11 mouse cellular contexts compared by ENCODE assay signal in genomic region chr3:55644035-55644618, GRCm38 (mm10).
DNase-seq lines count a peak whose midpoint lies in the region; ATAC-seq and TF ChIP-seq lines count a peak whose summit lies in the region.
"Had no signal": no experiment of that assay in that cellular context is flagged by ENCODE, and none has a peak within 500 bp of the region (broad histone marks: within the 10 kb centered on the region; RNA-seq: fewer than 3 reads in every experiment).

No protein-coding gene starts in this region.

- peak; percentile 75 for DNase-seq in heart, adult 11 months
- DNase-seq in heart, adult 9 months (ENCODE audit: low spot score in 2 of 2) = no peak
- DNase-seq in cerebellum, adult 9-11 months = peak; percentile 70
- DNase-seq in hindbrain, embryonic 14.5 days (ENCODE audit: low spot score) = no peak
- DNase-seq in adrenal gland, adult 8-10 months = no peak
- DNase-seq in T-cell, adult 2 months (ENCODE audit: low spot score) = no peak
- no peak for DNase-seq in liver, postnatal 0 days
- DNase-seq: kidney, adult 11 months; thymus, adult 2 months had no signal

- H3K27ac ChIP-seq in hindbrain, embryonic 14.5 days = peak overlapping the region; percentile 60
- peak overlapping the region; percentile 49 for H3K27ac ChIP-seq in neural tube, embryonic 13.5 days (replicated peaks)
- no peak overlapping the region for H3K27ac ChIP-seq in liver, postnatal 0 days (ENCODE audit: low read depth)

- no peak overlapping the region for H3K4me3 ChIP-seq in hindbrain, embryonic 14.5 days (replicated peaks; ENCODE audit: low read length)
- no peak overlapping the region for H3K4me3 ChIP-seq in neural tube, embryonic 13.5 days
- H3K4me3 ChIP-seq in liver, postnatal 0 days (ENCODE audit: low read depth, low read length) = no peak overlapping the region

- 29% methylated on average over 11 of the region's 11 CpGs for WGBS in hindbrain, embryonic 14.5 days
- WGBS in neural tube, embryonic 13.5 days = 33% methylated on average over 11 of the region's 11 CpGs
- 69% methylated on average over 11 of the region's 11 CpGs for WGBS in liver, postnatal 0 days (ENCODE audit: insufficient replicate concordance)

- no peak overlapping the region for H3K4me2 ChIP-seq in hindbrain, embryonic 14.5 days (replicated peaks)
- H3K4me2 ChIP-seq in neural tube, embryonic 13.5 days = no peak overlapping the region
- H3K4me2 ChIP-seq in liver, postnatal 0 days (ENCODE audit: low read depth, low read length) = no peak overlapping the region

- H3K9me3 ChIP-seq in hindbrain, embryonic 14.5 days (ENCODE audit: control insufficient read depth, low read length) = no peaks in the 10 kb centered on the region
- no peaks in the 10 kb centered on the region for H3K9me3 ChIP-seq in neural tube, embryonic 13.5 days
- H3K9me3 ChIP-seq in liver, postnatal 0 days (ENCODE audit: low read length) = no peaks in the 10 kb centered on the region

- no peaks in the 10 kb centered on the region for H3K27me3 ChIP-seq in hindbrain, embryonic 14.5 days (ENCODE audit: control insufficient read depth, insufficient read depth, low read length)
- no peaks in the 10 kb centered on the region for H3K27me3 ChIP-seq in neural tube, embryonic 13.5 days
- no peaks in the 10 kb centered on the region for H3K27me3 ChIP-seq in liver, postnatal 0 days (ENCODE audit: insufficient read depth, low read length)

- H3K4me1 ChIP-seq in hindbrain, embryonic 14.5 days (replicated peaks; ENCODE audit: control insufficient read depth, insufficient read depth, low read length) = peaks cover 6% of the 10 kb centered on the region; the same call in 1 of the 2 replicates
- H3K4me1 ChIP-seq in neural tube, embryonic 13.5 days (replicated peaks) = peaks cover 32% of the 10 kb centered on the region
- no peaks in the 10 kb centered on the region for H3K4me1 ChIP-seq in liver, postnatal 0 days (ENCODE audit: insufficient read depth)

- ATAC-seq in hindbrain, embryonic 14.5 days (ENCODE audit: low FRiP score) = peak; percentile 35; the same call in 1 of the 2 replicates
- ATAC-seq in neural tube, embryonic 13.5 days (ENCODE audit: low read depth) = peak; percentile 54
- no peak for ATAC-seq in liver, postnatal 0 days
- ATAC-seq: lung, postnatal 0 days had no signal

- no peak for TF ChIP-seq EP300 in liver, postnatal 0 days (IDR thresholded peaks at IDR 0.05; ENCODE audit: low read depth)

- TF ChIP-seq CTCF in liver, postnatal 0 days (IDR thresholded peaks at IDR 0.05; ENCODE audit: low read depth) = no peak

- peaks cover 52% of the 10 kb centered on the region for H3K36me3 ChIP-seq in hindbrain, embryonic 14.5 days (replicated peaks; ENCODE audit: control insufficient read depth, insufficient read depth)
- peaks cover 55% of the 10 kb centered on the region for H3K36me3 ChIP-seq in neural tube, embryonic 13.5 days
- H3K36me3 ChIP-seq in liver, postnatal 0 days (replicated peaks; ENCODE audit: insufficient read depth, low read length) = no peaks in the 10 kb centered on the region

- H3K9ac ChIP-seq in hindbrain, embryonic 14.5 days = no peak overlapping the region
- H3K9ac ChIP-seq in neural tube, embryonic 13.5 days = no peak overlapping the region
- no peak overlapping the region for H3K9ac ChIP-seq in liver, postnatal 0 days (replicated peaks)

Comparison
In these comparisons a context has a peak if more than half of its experiments do, and no peak if none do; other contexts are left out.
1. DNase-seq: peak in heart, adult 11 months (single experiment) and cerebellum, adult 9-11 months (single experiment); none in heart, adult 9 months (0 of 2), hindbrain, embryonic 14.5 days (single experiment), adrenal gland, adult 8-10 months (single experiment), T-cell, adult 2 months (single experiment) and liver, postnatal 0 days (single experiment).